Mouse (Mus musculus) heart, postnatal 10 days (tissue): ENCODE results near the gene Hspa1l. TPM values are rescaled to one million over a fixed set of nuclear protein-coding genes. Genes with fewer than 3 reads are reported as not detected.
A peak's percentile ranks its signal among the peaks of the same experiment; 100 is the strongest.
"Not testable (repeated sequence)": the region's sequence is repeated elsewhere in the genome, so short reads cannot be mapped to it uniquely, and the experiment has no call there.

Experiments
- DNase-seq, 2 experiments: peaks; one replicate each; pipeline ENCODE4 v3.0.0; 2021
- intact Hi-C: fragments of 180-260 bp; cut with DNase I; formaldehyde crosslinking; loops from one replicate; pipeline ENCODE4 v1.15.1; 2025
- total RNA-seq, 2 experiments: library from RNA; stranded (reverse); gene quantifications; 2 replicates each; pipeline ENCODE4 v1.2.3; 2021

Gene Hspa1l
- total RNA-seq, 2 experiments from 2014 or later, result 4.0 to 4.1 TPM

GRCm38 (mm10) chr17:34950514-34951455 is 21.7 kb upstream of the Hspa1l start:
- intact Hi-C loops, result no loop called here
- DNase-seq, result no peak

GRCm38 (mm10) chr17:34951636-34952377 is 20.7 kb upstream of the Hspa1l start:
- no peak for DNase-seq
- intact Hi-C loops, result loop anchor here (1.0 kb wide), 1 partner anchor 28 kb away; no protein-coding TSS in a partner anchor

- intact Hi-C loops, result loop anchor here (1.0 kb wide), 1 partner anchor 28 kb away; no protein-coding TSS in a partner anchor
- peak; percentile 86 to 90 for DNase-seq
Observed at GRCm38 (mm10) chr17:34952378-34953040, 20.0 kb upstream of the Hspa1l start.

- intact Hi-C loops, result no loop called here
- no peak for DNase-seq
Observed at GRCm38 (mm10) chr17:34953258-34953657, 19.2 kb upstream of the Hspa1l start.

GRCm38 (mm10) chr17:34953904-34954303 is 18.6 kb upstream of the Hspa1l start:
- DNase-seq, result no peak
- intact Hi-C loops, result no loop called here

- intact Hi-C loops, result loop anchor here (1.0 kb wide), 1 partner anchor 27 kb away; no protein-coding TSS in a partner anchor
- no peak for DNase-seq
Observed at GRCm38 (mm10) chr17:34954831-34955230, 17.7 kb upstream of the Hspa1l start.

GRCm38 (mm10) chr17:34955884-34956283 is 16.6 kb upstream of the Hspa1l start:
- DNase-seq, result no peak
- intact Hi-C loops, result loop anchor here (1.0 kb wide), 1 partner anchor 26 kb away; no protein-coding TSS in a partner anchor

- DNase-seq, result no peak
- intact Hi-C loops, result no loop called here
Observed at GRCm38 (mm10) chr17:34956340-34956739, 16.2 kb upstream of the Hspa1l start.

- intact Hi-C loops, DNase-seq: not testable (repeated sequence)
Observed at GRCm38 (mm10) chr17:34957291-34957690, 15.2 kb upstream of the Hspa1l start.

- intact Hi-C loops, DNase-seq: not testable (repeated sequence)
Observed at GRCm38 (mm10) chr17:34957966-34958365, 14.5 kb upstream of the Hspa1l start.

GRCm38 (mm10) chr17:34958734-34959129 is 13.8 kb upstream of the Hspa1l start:
- intact Hi-C loops, DNase-seq: not testable (repeated sequence)

GRCm38 (mm10) chr17:34959130-34959778 is 13.2 kb upstream of the Hspa1l start, which contains the start of gene Hspa1b:
Gene Hspa1b, minus strand, starts transcription at chr17:34959238.
- intact Hi-C loops, result not testable (repeated sequence)
- DNase-seq, result peak; percentile 90

- DNase-seq, result peak; percentile 52 to 61
- intact Hi-C loops, result no loop called here
Observed at GRCm38 (mm10) chr17:34959881-34960515, 12.5 kb upstream of the Hspa1l start.

- intact Hi-C loops, result no loop called here
- DNase-seq, result no peak
Observed at GRCm38 (mm10) chr17:34960702-34961493, 11.6 kb upstream of the Hspa1l start.

GRCm38 (mm10) chr17:34962125-34962524 is 10.4 kb upstream of the Hspa1l start:
- peak in 1 of 2 experiments; percentile 46 for DNase-seq
- intact Hi-C loops, result no loop called here

GRCm38 (mm10) chr17:34962841-34963240 is 9.7 kb upstream of the Hspa1l start:
- DNase-seq, result no peak
- intact Hi-C loops, result no loop called here

- no peak for DNase-seq
- intact Hi-C loops, result no loop called here
Observed at GRCm38 (mm10) chr17:34964640-34965049, 7.9 kb upstream of the Hspa1l start.

- intact Hi-C loops, result no loop called here
- DNase-seq, result no peak
Observed at GRCm38 (mm10) chr17:34965627-34966026, 6.9 kb upstream of the Hspa1l start.

- intact Hi-C loops, DNase-seq: not testable (repeated sequence)
Observed at GRCm38 (mm10) chr17:34969822-34970221, 2.7 kb upstream of the Hspa1l start, which contains the start of gene Gm20481. Gene Gm20481, plus strand, starts transcription at chr17:34969912.
